Mouse (Mus musculus) natural killer cell, adult 2 months (primary cell): ENCODE measurements around the gene Trim2.
A peak's percentile ranks its signal among the peaks of the same experiment; 100 is the strongest.

ENCODE experiments used
- DNase-seq, 2 experiments: peaks; one replicate each; pipeline ENCODE4 v3.0.0; 2022; ENCODE audit warnings: low spot score in 2 of 2

The Trim2 gene

GRCm38 (mm10) chr3:84287256-84287655 is 19.4 kb downstream of the Trim2 start:
- DNase-seq, result no peak

DNA sequence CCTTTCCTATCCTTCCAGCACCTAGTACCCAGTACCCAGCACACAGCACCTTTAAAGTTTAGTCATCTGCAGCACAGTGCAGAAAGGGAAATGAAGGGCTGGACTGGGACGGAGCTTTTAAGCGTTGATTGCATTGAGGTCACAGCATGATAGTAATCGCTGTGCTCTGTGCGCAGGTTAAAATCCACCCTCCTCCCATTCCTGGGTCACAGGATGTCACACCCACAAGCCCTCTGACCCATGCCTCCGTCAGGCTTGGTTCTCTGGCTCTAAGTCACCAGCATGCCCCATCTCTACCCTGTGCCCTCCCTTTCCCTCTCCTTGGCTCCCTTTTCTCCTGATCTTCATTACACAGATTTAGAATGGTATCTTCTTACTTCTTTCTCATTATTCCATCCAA is 20.4 kb downstream of the Trim2 start:
- no peak for DNase-seq

DNA sequence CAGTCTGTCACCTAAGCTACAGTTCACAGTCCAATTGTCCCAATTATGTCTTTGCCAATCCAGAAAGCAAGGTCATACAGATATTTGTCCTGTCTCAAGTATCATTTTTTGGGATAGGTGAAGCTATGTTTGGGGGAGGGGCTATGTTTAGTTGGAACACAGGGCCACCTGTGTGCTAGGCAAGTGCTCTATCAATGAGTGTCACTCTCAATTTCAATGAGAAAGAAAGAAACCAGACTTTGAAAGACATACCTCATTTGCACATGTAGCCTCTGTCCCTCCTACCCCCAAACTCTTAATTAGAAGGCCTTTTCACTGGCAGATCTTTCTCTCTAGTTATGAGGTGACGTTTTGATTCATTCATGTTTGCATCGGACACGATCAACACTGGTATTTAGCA is 21.9 kb downstream of the Trim2 start:
- DNase-seq, result no peak

- no peak for DNase-seq
These were observed 23.2 kb downstream of the Trim2 start for GRCm38 (mm10) chr3:84283524-84283923.

DNA sequence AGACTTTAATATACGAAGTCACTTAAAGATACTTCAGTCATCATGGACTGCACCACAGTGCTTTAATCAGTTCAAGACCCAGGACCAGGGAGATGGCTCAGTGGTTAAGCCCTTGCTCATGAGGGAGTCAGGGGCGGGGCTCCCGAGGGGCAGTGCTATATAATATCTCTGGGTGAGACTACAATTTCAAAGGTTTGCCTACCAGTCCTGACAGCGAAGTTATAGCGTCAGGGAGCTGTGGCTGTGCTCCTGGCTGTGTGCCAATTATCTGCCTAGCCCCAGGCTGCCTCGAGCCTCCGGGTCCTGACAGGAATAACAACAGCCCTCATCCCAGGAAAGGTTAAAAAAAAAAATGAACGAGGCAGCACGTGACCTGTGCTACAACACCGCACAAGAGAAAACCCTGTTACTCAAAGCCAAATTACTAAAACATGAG is 24.7 kb downstream of the Trim2 start:
- no peak for DNase-seq

- DNase-seq, result no peak
These were observed 27.9 kb downstream of the Trim2 start for GRCm38 (mm10) chr3:84278809-84279208.

DNA sequence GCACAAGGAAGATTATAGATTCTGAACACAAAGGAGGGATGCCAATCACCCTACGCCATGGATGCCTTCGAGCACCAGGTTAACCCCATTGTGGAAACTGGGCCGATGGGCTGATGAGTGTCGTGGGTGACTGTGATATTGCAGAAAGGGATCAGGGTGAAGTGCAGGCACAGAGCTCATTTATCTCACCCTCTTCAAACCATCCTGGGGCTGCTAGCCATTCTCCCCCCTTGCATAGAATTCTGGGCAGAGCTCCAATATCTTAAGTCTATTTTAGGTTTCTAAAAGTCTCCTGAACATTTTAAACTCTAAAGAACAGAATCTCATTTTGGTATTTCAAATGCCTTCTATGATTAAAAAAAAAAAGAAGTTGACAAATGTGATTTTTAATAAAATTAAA is 31.6 kb downstream of the Trim2 start:
- DNase-seq, result no peak

GRCm38 (mm10) chr3:84272293-84273015 is 34.2 kb downstream of the Trim2 start:
- no peak for DNase-seq

DNA sequence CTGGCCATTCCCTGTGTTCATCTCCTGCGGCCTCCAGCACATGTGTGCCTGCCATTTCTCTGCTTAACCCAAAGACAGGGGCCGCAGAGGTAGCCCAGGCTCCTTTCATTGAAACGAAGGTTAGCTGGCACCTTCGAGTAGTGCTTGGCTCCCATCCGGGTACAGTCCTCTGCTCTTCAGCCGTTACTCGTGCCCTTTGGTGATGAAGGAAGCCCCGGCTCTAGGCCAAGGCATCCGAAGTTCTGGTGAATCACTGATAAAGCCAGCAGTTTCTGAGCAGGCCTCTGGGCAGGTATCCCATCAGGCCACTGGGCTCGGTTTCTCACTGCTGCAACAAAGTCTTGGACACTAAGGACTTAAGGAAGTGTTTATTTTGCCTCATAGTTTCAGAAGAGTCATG is 34.9 kb downstream of the Trim2 start:
- no peak for DNase-seq

GRCm38 (mm10) chr3:84271058-84271457 is 35.6 kb downstream of the Trim2 start:
- DNase-seq, result no peak

GRCm38 (mm10) chr3:84270624-84270995 is 36.1 kb downstream of the Trim2 start:
- no peak for DNase-seq

GRCm38 (mm10) chr3:84269987-84270623 is 36.6 kb downstream of the Trim2 start:
- no peak for DNase-seq

GRCm38 (mm10) chr3:84268434-84268833 is 38.2 kb downstream of the Trim2 start:
- DNase-seq, result no peak

DNA sequence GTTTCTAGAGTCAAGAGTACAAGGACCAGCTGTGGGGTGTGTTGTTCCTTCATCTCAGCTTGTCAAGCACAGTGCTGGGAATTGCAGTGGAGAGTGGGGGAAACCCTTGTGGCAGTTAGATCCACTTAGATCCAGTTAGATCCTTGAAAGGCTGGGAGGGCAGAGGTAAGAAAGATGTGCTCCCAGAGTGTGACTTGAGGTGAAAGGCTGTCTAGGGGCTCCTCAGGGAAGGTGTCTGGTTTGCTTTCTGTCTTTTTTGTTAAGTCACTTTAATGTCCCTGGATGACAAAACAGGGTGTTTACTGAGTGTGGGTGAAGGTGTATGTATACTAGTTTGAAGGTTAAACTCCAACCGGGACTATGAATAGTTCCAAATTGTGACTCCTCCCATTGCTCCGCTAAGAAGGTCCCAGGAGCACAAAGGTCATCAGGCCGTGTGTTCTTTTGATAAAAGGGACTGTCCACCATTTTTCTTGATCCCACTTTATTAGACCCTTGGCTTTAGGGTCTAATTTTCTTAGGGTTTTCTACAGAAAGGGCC is 40.2 kb downstream of the Trim2 start:
- DNase-seq, result no peak

DNA sequence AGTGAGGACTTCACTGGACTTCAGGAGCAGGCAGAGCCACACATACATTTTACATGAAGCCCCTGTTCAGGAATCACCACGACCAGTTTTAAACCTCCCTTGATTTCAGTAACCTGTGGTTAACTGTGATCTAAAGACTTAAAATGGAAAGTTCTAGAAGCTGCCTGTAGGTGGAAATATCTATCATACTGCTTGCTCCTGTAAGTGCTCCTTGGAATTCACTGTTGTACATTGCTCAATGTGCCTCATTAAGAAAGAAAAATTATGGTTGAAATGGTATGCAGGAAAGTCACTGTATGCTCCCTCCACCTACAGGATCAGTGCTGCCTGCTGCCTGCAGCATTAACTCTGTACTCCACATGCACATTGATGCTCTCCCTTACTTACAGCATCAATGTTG is 41.6 kb downstream of the Trim2 start:
- no peak for DNase-seq

GRCm38 (mm10) chr3:84264395-84264794 is 42.3 kb downstream of the Trim2 start:
- DNase-seq, result no peak

- no peak for DNase-seq
These were observed 43.9 kb downstream of the Trim2 start for GRCm38 (mm10) chr3:84262804-84263203.

DNA sequence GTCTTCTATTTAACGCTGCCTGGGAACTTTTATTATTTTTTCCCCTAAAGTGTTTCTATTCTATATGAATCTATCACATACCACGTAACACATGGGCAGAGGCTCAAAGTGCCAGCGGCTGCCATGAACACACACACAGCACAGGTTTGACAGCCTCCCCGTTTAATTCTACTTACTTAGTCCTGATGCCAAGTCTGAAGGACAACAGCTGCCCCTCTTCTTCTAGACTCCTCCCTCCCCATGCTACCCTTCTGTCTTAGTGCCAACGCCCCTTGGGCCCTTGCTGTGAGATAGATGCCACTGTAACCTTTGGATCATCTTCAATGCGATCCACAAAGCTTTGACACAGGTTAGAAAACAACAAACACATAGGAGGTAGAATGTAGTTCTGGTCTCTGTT is 44.8 kb downstream of the Trim2 start:
- DNase-seq, result no peak

DNA sequence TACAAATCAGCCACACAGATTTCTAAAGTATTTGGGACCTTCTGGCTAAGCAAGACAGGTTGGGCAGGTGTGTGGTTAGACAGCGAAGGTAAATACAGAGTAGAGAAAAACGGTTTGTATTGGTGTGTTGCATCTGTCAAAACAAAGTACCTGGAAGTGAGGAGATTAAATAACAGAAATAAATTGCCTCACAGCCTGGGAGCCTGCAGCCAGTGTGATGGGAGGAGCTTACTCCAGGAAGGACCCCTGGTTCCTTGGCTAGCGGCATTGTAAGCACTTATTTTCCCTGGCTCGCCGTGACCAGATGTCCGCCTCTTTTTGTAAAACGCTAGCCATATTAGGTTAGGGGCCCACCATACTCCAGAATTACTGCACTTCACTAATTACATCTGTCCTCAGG is 45.8 kb downstream of the Trim2 start:
- no peak for DNase-seq

DNA sequence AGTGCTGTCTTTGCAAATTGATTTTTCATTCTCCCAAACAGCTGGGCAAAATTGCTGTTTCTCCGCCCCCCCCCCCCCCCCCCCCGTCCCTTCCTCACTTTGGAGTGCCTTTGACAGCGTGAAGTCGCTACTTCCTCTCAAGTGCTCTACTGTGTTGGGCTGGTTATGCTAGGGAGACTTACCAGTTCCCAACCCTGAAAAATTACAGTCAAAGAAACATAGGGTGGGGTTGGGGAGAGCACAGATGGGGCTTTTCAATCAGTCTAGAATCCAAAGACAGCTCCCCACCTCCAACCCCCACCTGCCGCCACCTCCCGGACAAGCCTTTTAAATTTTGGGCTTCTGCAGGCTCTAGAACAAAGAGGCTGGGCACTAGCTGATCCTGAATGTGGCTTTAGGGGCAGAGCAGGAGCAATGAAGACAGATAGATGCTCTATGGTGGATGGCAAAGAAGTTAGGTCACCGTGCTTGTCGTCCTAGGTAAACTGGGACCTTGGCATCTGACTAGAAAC is 46.6 kb downstream of the Trim2 start:
- DNase-seq, result peak in 1 of 2 experiments; percentile 2

DNA sequence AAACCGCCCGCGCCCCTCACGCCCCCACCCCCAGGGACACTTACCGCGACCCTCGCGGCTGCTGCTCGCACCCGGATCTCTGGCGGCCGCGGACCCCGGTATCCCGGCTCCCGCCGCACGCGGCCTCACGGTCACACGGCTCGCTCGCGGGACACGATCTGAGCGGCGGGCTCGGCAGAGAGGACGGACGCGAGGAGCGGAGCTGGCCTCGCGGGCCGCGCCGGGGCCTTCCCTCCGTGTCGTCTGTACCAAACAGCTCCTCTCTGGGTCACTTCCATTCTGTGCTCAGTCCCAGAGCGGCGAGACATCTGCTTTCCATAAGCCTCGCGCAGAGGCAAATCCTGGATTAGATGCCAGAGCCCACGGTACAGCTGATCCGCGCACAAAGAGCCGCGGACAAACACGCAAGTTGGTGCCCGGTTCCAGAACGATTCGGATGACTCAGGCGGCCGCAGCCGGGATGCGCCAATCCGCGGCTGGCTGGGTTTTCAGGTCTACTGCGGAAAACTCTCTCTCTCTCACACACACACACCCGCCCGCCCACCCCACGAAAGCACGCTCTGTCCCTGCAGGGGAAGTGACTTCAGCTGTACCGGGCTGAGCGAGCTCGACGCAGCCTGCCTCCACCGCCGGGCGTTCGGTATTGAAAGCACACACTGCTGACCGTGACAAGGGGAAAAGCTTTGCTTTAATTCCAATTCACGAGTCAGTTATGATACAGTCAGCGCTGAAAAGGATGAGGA is 47.2 kb downstream of the Trim2 start:
- peak; percentile 6 to 28 for DNase-seq

- no peak for DNase-seq
These were observed 48.1 kb downstream of the Trim2 start for GRCm38 (mm10) chr3:84258518-84259031.
